Mouse (Mus musculus) kidney, postnatal 10 days (tissue): ENCODE results near the gene Pgrmc2.

Experiments used
- DNase-seq: peaks from one replicate; pipeline ENCODE4 v3.0.0; 2021; ENCODE audit warnings: mixed read lengths

Pgrmc2 gene

DNA sequence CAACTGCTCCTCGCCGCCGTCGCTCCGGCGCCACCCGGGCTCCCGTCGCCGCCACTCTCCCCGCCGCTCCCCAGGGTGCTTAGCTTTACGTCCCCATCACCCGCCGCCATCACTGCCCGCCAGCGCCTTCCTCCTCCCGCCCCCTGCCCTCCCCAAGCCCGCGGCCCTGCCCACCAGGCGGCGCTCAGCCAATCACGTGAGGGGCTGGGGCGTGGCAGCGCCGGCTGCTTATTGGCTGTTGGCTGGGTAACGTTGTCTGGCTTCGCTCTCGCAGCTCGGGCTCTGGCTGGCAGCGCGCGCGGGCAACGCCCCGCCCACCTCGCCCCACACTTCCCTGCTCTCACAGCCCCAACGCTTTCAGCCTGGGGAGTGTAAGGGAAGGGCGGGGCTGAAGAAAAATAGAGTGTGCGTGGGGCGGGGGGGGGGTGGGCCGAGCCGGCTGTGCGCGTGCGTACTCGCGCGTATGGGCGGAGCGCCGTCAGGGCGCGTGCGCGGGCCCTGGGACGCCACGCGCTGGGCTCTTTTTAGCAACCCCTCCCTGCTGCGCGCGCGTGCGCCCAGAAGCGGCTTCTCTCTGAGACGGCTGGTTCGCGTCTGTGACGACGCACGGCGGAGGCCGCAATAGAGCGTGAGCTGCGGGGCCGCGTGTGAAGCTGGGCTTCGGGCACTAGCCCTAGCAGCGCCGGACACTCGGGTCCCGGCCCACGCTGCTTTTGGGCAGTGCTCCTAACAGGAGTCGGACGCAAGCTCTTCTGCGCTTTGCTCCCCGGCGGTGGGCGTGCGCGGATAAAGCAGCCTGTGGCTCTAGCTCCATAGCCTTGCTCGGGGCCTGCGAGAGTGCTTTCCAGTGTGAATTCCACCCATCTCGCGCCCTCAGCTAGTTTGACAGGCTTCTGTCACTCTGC lies at the start of gene Pgrmc2:
Gene Pgrmc2, minus strand, starts transcription at position 162 of the 905 bp plus-strand sequence.
- DNase-seq = peak; percentile 99

DNA sequence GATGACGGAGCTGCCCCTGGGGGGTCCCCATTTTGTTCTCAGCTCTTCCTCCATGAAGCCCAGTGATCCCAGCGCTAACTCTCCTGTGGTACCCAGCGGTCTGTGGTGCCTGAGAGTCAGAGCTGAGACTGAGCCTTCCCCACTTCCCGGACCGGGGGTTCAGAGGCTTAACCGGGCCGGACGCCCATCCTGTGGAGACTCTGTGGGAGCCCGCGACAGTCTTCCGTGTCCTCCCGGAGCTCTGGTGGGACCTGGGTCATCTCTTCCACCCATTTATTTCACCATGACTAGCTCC lies 41.1 kb upstream of the Pgrmc2 start:
- DNase-seq = no peak

DNA sequence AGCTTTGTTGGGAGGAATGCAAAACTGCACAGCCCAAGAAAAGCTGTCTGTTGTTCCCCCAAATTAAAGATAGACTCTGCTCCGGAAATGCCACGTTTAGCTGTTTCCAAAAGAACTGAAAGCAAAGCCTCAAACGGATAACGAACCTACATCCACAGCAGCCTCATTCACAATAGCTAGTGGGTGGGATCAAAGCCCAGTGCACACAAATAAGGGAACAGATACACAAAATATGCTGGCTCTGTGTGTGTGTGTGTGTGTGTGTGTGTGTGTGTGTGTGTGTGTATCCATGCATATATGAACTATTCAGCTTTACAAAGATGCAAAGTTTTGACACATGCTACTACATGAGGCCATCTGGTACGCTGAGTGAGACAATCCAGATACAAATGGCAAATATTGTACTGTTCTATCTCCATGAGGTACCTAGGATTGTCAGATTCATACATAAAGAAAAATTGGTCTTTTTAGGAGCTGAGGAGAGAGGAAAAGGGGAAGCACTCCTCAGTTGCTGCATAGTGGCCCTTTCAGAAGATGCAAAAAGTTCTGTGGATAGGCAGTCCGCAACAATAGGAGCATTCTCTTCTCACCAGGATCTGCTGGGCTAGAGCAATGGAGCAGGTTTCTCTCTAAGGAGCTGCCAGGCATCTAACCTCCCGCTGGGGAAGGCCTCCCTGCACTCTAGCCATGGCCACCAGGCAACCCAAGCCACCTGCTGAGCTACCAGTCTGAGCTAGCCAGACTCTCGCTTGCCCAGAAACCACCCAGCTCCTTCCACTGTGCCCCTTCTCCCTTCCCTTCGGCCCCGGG lies 40.5 kb upstream of the Pgrmc2 start:
- DNase-seq = no peak

DNA sequence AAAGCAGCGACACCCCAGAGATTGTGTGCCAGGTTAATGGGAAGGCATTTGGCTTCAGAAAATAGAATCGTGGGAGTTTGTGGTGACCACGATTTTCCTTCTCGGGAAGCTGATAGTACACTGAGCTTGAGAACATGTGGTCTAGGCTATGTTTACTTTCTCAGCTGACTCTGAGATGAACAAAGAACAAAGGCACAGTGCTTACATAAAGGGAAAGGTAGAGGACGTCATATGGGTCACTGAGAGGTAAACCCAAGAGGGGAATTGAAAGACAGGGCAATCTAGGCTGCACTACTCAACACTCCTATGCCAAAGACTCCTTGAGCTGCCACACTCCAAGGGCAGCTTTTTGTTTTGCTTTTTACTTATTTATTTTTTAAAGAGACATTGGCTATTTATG lies 35.3 kb upstream of the Pgrmc2 start:
- no peak for DNase-seq

DNA sequence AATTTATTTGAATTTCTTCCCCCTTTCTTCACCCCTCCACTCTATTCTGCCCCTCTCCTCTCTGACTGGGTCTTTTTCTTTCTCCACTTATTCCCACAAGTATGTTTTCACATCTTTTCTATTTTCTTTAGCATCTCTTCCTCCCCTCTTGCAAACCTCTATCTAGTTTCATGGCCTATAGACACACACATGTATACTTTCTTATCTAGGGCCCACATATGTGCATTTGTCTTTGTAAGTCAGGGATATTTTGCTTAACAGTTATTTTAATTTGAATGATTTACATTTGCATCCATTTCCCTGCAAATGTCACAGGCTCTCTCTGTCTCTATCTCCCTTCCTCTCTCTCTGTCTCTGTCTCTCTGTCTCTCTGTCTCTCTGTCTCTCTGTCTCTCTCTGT lies 34.6 kb upstream of the Pgrmc2 start:
- no peak for DNase-seq

DNA sequence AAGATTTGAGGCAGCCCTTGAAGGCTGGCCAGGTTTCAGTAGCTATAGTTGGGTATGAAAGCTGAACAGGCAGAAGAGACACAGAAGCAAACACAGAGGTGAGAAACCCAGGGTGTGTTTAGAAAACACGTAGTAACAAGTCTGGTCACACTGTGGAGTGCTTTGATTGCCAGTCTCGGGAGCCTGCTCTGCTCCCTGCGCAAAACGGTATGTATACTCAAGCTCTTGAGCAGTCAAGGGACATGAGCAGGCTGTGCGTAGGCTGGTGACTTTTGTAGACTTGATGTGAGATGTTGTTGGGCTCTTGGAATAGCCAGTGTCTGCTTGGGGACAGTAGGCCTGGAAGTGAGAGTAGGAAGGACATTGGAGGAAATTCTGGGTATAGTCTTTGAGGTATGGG lies 30.3 kb upstream of the Pgrmc2 start:
- DNase-seq = no peak

DNA sequence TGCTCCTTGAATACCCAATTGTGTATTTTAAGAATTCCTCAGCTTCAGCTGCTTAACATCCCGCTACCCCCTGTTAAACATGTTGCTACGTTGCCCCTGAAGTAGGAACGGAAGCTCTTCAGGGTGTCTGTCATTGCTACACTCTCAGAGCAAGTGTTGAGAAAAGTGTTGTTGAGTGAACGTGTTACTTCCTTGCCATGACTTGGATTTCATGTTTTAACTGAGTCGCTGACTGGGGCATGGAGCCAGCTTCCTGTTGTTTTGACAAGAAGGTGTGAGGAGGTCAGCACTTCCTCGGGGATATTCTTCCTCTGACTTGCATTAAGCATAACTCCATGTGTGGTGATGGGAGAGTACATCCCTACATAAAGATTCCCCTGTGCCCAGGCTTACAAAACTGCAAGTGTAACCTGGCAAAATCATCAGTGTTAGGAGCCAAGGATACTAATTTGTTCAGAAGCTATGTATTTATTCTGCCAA lies 25.5 kb upstream of the Pgrmc2 start:
- peak; percentile 66 for DNase-seq

DNA sequence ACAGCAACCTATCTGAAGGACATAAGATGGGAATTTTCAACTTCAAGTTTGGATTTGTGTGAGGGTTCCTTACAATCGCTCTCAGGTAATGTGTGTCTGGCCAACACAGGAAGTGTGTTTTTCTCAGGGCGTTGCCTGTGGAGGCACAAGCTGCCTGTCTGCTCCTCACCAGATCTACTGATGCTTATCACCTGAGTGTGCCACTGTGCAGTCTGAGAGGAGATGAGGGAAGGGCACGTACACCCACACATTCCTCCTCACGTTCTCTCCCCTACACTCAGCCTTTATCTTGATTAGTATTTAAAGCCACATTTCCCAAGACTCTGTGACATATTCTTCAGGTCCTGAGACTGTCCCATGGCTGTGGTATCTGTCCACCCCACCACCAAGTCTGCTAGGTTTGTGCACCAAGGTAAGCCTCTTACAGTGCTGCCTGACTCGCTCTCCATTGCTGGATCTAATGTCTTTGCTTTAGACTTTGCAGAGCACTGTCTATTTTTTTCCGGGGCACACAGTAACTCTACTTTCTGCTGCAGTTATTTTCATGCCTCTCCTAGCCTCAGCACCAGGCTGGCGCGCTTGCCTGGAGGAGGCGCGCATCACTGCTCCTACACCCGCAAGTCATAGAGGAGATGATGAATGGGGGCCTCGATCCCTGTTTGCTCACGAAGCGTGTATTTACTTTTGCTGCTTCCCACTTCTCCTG lies 24.9 kb upstream of the Pgrmc2 start:
- DNase-seq = peak; percentile 16

DNA sequence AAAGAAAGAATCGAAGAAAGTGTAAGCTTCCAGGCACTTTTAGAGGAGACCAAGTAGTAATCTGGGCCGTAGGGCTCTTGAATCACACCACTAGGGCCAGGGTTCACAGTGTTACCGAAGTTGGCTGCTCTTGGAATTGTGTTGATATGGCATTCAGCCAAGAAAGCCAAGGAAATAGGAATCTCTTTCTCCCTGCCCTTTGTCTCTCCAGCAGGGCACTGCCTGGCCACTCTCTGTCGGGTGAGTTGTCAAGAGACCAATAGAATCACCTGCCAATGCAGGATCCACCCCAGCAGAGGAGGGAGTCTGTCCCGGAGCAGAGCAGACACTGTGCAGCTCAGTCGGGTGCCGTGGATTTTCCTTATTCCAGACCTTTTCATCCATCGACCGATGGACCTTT lies 19.1 kb upstream of the Pgrmc2 start:
- DNase-seq = no peak

DNA sequence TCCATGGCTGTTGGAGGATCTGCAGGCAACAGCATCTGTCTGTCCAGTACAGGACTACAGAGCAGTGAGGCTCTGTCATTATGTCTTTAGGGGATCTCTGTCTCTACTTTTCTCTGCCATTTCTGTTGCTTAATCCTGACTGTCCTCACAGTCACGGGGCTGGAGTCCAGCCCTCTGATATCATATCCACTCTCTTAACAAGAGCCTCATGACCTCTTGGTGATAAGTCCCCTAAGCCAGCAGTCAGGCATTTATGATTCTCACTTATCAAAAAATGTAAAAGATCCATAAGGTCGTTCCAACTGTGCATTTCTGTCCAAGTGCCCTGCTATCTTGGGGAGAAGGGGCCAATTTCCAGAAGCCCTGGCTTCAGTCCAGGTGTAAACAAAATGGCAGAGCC lies 17.3 kb upstream of the Pgrmc2 start:
- no peak for DNase-seq

DNA sequence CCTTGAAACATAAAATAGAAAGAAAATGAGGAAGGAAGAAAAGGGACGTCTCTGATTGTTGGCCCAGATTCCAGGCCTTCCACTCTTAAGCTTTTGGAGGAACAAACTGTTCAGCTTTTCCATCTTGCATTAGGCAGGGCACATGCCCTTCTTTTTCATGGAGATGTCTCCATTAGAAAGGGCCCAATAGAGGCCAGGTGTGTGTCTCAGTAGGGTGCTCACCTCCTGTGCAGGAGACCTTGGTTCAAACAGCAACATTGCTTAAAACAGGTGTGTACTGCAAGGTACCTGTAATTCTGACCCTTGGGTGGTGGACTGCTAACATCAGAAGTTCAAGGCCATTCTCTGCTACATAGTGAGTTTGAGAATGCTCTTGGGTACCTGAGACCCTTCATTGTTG lies 16.8 kb upstream of the Pgrmc2 start:
- no peak for DNase-seq

DNA sequence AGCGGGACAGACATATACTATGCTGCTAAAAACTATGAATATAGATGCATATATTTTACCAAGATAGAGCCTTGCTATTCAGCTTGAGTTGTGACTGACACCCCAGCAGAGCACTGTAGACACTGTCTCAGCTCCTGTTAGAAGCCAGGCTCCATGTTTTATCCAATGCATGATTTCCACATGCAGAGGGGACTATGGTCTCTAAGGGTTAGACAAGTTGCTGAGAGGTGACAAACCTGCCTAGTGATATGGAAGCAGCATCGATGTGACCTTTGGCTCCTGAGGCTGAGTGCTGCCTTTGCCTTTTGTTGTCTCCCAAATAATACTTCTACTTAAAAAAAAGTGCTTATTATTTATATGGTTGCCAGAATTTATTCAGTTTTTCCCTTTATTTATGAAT lies 10.4 kb upstream of the Pgrmc2 start:
- no peak for DNase-seq

DNA sequence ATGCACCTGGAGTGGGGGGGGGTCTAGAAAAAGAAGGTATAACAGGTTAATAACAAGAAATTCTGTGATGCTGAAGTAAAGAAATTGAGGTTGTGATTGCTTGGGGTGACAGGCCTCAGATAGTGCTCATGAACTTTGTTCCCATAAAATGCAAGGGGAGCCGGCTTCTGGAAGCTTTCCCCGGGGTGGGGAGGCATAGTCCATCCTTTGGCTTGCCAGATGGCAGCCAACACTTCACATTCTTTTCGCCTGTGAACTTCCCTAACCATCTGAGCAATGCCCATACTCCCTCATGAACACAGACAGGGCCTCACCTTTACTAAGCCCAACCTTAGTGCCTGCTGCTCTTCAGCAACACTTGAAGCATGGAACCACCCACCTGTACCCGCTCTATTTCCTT lies 9.5 kb upstream of the Pgrmc2 start:
- DNase-seq = peak; percentile 15

DNA sequence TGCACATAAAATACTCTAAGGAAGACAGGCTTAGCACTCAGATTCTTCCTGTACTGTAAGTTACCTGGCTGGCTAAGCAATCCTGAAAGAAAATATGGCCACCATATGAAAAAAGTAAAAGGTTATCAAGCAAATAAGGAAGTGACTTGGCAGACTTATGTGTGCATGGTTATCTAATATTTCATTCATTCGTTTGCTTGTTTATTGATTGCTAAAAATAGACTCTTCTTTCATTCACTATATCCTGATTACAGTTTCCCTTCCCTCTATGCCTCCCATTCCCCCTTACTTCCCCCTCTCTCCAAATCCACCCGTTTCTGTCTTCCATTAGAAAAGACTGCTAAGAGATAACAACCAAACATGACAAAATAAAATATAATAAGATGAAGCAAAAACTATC lies 8.0 kb upstream of the Pgrmc2 start:
- no peak for DNase-seq

DNA sequence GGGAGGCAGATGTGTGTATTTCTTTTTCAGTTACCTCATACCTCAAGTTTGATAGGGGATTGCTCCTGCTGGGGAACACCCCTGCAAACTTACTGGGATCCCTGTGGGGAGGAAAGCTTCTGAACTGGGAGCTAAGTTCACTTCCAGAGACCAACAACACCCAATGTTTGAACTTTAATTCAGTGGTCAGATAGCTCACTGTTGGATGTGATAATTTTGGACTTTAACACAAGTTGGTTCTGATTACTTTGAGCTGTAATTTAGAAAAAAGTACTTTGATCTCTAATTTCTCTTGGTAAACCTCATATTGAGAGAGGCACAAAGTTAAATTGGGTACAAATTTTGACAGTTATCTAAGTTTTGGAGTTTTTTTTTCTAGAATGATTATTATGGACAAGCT lies 4.2 kb upstream of the Pgrmc2 start:
- DNase-seq = no peak

DNA sequence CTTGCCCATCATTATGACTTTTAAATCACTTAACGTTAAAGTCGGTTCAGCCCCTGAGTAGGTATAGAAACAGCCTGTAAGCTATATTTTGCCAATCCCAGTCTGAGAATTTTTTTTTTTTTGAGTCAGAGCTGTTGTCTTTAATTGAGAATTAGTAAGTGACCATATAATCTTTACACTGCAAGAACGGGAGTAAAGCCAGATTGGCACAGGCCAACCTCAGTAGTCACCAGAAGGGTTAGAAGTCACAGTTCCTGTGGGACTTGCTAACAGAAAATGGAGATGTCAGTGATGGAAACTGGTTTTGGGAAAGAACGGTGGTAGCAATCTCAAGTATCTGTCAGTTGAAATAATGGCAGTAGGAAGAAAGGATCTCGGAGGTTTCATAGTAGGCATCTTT lies 1.6 kb upstream of the Pgrmc2 start:
- DNase-seq = no peak

DNA sequence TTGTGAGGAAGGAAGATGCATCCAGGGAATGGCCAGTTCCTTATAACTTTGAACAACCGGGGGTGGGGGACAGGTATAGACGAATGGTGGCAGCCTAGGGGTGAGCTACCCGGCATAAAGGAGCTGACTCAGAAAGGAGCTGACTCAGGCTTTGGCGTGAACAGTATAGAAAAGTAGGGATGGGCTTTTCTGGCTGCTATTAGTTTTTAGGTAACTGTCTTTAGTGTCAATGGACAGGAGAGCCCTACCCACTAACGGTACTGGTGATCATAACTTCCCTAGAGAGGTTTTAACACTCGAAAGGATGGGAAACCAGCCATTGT lies 905 bp upstream of the Pgrmc2 start:
- DNase-seq = no peak

DNA sequence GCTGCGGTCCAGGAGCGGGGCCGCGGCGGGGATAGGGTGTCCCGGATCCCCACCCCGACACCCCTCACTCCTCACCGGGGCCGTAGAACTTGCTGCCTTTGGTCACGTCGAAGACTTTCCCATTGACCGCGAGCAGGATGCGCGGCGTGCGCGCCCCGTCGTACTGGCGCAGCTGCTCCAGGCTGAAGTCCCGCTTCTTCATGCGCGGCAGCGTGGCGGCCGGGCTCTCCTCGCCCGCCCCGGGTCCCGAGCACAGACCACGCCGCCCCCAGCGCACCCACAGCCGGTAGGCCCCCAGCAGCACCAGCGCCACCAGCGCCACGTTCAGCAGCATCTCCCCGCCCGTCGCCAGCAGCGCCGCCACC lies 344 bp downstream of the Pgrmc2 start:
- DNase-seq = no peak

DNA sequence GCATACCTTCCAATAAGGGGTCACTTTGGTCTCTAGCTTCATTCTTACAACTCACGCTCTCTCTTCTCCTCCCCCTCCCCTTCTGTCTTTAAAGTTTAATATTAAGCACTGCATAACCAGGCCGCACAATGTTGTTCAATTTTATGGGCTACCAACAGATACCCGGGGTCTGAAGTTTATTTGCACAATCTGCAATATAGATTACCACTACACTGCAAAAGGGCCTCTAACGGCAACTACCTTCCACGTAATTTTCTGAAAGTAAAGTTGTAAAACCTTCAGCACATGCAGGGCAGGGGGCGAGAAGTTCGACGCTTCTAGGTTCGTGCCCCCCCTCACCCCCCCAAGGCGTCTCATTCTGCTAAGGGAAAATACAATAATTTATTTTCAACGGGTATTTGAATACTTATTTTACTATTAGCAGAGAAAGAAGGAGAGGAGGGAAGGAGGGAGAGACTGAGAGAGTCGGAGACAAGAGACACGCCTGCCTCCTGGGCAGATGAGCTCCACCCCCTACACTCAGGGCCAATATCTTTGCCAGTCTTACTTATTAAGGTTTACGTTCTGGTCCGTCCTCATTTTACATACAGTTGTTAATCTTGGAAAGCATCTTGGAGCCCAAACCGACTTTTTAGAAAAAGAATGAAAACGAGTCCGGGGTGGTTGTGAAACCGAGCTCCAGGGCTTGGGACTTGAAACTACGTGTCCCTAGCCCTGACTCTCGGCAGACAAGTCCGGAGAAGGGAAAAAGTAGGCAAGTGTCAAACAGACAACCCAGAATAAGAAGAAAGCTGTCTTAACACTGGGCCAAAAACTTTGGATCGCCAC lies 1.2 kb downstream of the Pgrmc2 start:
- peak; percentile 31 for DNase-seq

DNA sequence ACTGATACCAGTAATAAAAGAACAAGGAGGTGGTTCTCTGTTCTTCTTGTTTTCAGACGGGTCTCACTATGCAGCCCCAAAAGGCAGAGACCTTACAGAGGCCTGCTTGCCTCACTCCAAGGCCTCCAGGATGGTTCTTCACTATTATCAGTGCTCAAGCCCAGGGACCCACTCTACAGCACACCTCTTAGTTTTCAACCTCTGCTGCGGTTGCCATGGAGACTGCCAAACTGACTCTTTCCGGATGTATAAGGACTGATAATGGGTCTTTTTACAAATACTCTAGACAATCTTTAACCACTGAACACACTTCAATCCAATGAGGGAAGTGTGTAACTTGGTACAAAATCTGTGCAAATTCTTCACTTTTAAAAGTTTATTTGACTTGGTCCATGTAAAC lies 2.1 kb downstream of the Pgrmc2 start:
- peak; percentile 11 for DNase-seq

DNA sequence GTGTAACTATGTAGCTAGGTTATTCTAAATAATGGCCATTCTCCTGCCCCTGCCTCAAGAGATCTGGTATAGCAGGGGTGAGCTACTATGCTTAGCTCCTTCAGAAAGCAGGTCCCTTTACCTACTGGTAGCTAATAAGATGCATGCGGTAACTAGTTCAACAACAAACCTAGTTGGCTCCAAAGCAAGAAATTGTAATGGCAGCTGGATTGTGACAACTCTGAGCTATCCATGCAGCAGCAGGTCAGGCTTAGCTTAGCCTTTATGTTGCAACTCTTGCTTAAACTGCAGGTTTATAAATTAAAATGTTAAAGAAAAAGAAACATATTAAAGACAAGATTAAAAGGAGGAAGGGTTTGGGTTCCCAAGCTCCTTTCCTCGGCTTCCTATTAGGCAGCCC lies 4.2 kb downstream of the Pgrmc2 start:
- no peak for DNase-seq

DNA sequence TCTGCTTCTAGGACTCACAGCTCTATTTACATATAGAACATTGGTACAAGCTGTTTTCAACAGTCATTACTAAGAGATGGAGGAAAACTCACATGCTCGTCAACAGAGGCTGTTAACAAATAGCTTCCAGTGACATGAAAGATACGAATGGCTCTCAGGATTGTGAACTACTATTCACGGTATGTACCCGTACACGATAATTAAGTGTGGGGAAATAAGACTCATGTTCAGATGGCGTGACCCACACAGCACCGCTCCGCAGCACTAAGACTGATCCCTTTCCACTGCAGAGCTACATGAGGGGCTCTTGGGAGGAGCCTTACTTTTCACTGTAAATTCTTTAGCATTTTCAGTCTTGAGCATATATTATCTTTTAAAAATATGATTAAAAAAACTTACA lies 7.5 kb downstream of the Pgrmc2 start:
- DNase-seq = no peak

DNA sequence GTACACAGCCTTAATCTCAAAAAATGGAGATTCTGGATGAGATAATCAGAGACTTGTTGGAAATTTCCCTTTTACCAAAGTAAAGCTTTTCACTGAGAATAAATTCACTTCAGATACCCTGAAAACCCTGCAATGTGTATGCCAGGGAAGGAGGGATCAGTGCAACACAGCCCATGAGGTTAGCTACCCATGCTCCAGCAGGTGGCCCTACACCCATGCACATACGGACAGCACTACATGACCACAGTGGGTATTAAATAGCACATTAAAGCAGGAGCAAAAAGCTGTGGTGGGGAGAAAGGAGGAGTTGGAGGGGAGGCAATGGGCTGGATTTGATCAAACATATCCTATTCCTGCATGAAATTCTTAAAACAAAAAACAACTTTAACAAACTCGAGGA lies 12.3 kb downstream of the Pgrmc2 start:
- DNase-seq = peak; percentile 12
